Mouse (Mus musculus): ENCODE results near the gene Dleu7. TPM values are rescaled to one million over a fixed set of nuclear protein-coding genes. Genes with fewer than 3 reads are reported as not detected.

Gene Dleu7
- polyA plus RNA-seq, 1 experiment from 2014 or later, result 1.4 TPM

DNA sequence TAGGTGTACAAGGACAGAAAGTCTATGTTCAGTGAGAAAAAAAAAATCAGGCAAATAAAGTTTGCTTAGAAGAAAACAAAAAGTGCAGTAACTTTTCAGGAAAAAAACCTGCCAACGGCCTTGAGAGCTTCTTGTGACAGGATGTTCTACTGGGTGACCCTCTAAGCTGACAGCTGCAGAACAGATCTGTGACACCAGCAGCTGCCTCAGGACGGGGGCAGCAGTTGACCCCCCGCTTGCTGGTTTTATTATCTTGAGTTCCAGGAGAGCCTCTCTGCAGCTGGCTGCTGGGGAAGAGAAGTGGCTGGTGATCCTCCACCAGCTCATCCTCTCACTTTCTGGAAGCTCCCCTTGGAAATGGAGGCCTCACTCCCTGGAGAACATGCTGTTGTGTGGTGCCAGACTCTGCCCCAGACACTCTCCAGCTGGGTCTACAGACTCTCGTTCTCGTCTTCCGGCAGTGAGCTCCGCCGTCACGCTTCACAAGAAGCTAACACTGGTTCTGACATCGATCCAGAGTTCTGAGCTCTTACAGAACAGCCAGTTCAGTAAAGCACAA, 33.8 kb downstream of the Dleu7 start:
- H3K9me3 ChIP-seq (ENCODE audit: control insufficient read depth, low read length), result no peaks in the 10 kb centered on the region
- H3K4me2 ChIP-seq (ENCODE audit: low read length), result no peak overlapping the region
- ATAC-seq (replicated peaks; ENCODE audit: low FRiP score, low TSS enrichment, low read depth) (no peak), DNase-seq (ENCODE audit: low spot score) (no peak)
- H3K9ac ChIP-seq (ENCODE audit: low read length), result no peak overlapping the region
- no peaks in the 10 kb centered on the region for H3K36me3 ChIP-seq (ENCODE audit: control insufficient read depth, insufficient read depth, low read length)
- no peaks in the 10 kb centered on the region for H3K4me1 ChIP-seq (replicated peaks; ENCODE audit: control insufficient read depth, insufficient read depth, low read length)
- no peak overlapping the region for H3K4me3 ChIP-seq (ENCODE audit: low read depth, low read length)
- H3K27me3 ChIP-seq (replicated peaks; ENCODE audit: control insufficient read depth, insufficient read depth, low read length), result no peaks in the 10 kb centered on the region
- 53% methylated on average over 10 of the region's 10 CpGs for WGBS
- no peak overlapping the region for H3K27ac ChIP-seq (ENCODE audit: low read depth)

DNA sequence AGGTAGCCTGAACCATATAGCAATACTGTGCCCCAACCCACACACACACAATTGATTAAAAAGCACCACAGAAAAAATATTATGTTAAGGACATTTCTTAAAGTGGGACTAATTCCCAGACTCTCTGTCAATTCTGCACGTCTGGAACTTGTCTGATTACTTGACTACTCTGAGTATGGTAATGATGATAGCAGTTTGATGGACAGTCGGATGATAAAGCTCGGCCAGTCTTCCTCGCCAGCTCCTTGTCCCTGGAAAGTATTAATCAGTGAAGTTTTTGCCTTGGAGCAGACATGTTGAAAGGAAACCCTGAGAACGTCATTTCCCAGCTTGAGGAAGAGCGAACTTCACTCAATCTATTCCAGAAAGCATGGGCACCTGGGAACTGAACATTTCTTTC, 34.7 kb downstream of the Dleu7 start:
- WGBS, result 61% methylated on average over 6 of the region's 6 CpGs

DNA sequence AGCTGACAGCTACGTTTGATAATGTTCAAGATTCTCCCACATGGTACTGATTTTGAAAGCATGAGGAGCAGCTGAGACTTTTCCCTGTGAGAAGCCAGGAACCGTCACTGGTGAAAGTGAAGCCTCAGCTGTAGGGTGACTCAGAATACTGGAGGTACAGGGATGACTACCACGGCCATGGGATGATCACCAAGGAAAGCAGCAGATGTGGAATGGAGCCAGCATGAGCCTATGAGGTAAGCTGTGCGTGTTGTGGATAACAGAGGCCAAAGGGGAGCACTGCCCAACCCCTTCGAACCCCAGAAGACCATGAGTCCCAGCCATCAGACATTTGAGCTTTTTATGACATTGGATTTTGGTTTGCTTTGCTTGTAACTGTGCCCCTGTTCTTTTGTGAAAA, 36.8 kb downstream of the Dleu7 start:
- WGBS, result 86% methylated on average over 5 of the region's 5 CpGs
- Histone ChIP-seq H3K27me3 (replicated peaks; ENCODE audit: control insufficient read depth, insufficient read depth, low read length) (no peaks in the 10 kb centered on the region), H3K4me1 (replicated peaks; ENCODE audit: control insufficient read depth, insufficient read depth, low read length) (no peaks in the 10 kb centered on the region), H3K4me3 (ENCODE audit: low read depth, low read length) (no peak overlapping the region), H3K27ac (ENCODE audit: low read depth) (no peak overlapping the region), H3K36me3 (ENCODE audit: control insufficient read depth, insufficient read depth, low read length) (no peaks in the 10 kb centered on the region), H3K9ac (ENCODE audit: low read length) (no peak overlapping the region), H3K9me3 (ENCODE audit: control insufficient read depth, low read length) (no peaks in the 10 kb centered on the region), H3K4me2 (ENCODE audit: low read length) (no peak overlapping the region)
- DNase-seq (ENCODE audit: low spot score) (no peak), ATAC-seq (replicated peaks; ENCODE audit: low FRiP score, low TSS enrichment, low read depth) (no peak)

More for the DNA sequence above, 34.7 kb downstream of the Dleu7 start:
- H3K4me1 ChIP-seq (replicated peaks; ENCODE audit: control insufficient read depth, insufficient read depth, low read length), result no peaks in the 10 kb centered on the region
- DNase-seq (ENCODE audit: low spot score) (no peak), ATAC-seq (replicated peaks; ENCODE audit: low FRiP score, low TSS enrichment, low read depth) (no peak)
- no peak overlapping the region for H3K4me3 ChIP-seq (ENCODE audit: low read depth, low read length)
- no peaks in the 10 kb centered on the region for H3K36me3 ChIP-seq (ENCODE audit: control insufficient read depth, insufficient read depth, low read length)
- H3K27me3 ChIP-seq (replicated peaks; ENCODE audit: control insufficient read depth, insufficient read depth, low read length), result no peaks in the 10 kb centered on the region
- H3K9me3 ChIP-seq (ENCODE audit: control insufficient read depth, low read length), result no peaks in the 10 kb centered on the region
- H3K4me2 ChIP-seq (ENCODE audit: low read length), result no peak overlapping the region
- H3K9ac ChIP-seq (ENCODE audit: low read length), result no peak overlapping the region
- H3K27ac ChIP-seq (ENCODE audit: low read depth), result no peak overlapping the region

DNA sequence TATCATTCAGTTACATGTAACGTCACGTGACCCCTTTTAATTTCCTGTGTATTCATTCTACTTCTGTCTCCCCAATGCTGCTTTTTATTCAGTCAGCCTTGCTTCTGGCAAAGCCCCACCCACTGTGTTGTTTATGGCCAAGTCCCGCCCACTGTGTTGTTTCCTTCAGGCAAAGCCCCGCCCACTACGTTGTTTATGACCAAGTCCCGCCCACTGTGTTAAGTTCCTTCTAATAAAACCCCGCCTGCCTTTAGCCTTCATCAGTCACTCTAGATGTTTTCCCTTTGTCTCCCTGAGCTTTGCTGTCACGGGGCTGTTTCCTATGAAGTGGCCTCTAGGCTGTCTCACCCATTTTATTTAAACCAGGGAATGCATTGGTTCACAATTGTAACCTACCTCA, 38.5 kb downstream of the Dleu7 start:
- Histone ChIP-seq H3K36me3 (ENCODE audit: control insufficient read depth, insufficient read depth, low read length) (no peaks in the 10 kb centered on the region), H3K27me3 (replicated peaks; ENCODE audit: control insufficient read depth, insufficient read depth, low read length) (no peaks in the 10 kb centered on the region), H3K4me3 (ENCODE audit: low read depth, low read length) (no peak overlapping the region), H3K4me2 (ENCODE audit: low read length) (no peak overlapping the region), H3K9me3 (ENCODE audit: control insufficient read depth, low read length) (no peaks in the 10 kb centered on the region), H3K4me1 (replicated peaks; ENCODE audit: control insufficient read depth, insufficient read depth, low read length) (no peaks in the 10 kb centered on the region), H3K27ac (ENCODE audit: low read depth) (no peak overlapping the region), H3K9ac (ENCODE audit: low read length) (no peak overlapping the region)
- no peak for DNase-seq (ENCODE audit: low spot score)
- no peak for ATAC-seq (replicated peaks; ENCODE audit: low FRiP score, low TSS enrichment, low read depth)
- 62% methylated on average over 8 of the region's 8 CpGs for WGBS

DNA sequence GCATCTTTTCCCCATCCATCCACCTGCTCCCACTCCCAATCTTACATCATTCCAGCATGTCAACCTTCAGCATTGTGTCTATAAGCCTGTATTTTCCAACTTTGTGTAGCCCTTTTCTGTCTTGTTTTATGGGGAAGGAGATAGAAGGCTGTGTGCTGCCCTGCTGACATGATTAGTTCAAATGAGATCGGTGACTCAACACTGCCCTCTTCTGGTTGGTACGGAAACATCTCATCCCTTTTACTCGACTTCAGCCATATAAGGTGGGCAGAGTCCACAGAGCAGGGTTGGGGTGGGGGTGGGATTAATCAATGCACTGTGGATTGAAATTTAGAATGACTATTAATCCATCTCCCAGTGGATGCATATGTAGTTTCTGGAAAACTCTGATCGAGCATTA, 40.8 kb downstream of the Dleu7 start:
- WGBS, result 8% methylated on average over 4 of the region's 4 CpGs
- no peak overlapping the region for H3K27ac ChIP-seq (ENCODE audit: low read depth)
- no peak overlapping the region for H3K4me3 ChIP-seq (ENCODE audit: low read depth, low read length)
- ATAC-seq (replicated peaks; ENCODE audit: low FRiP score, low TSS enrichment, low read depth), result no peak
- no peaks in the 10 kb centered on the region for H3K27me3 ChIP-seq (replicated peaks; ENCODE audit: control insufficient read depth, insufficient read depth, low read length)
- H3K36me3 ChIP-seq (ENCODE audit: control insufficient read depth, insufficient read depth, low read length), result no peaks in the 10 kb centered on the region
- no peaks in the 10 kb centered on the region for H3K9me3 ChIP-seq (ENCODE audit: control insufficient read depth, low read length)
- no peak overlapping the region for H3K4me2 ChIP-seq (ENCODE audit: low read length)
- H3K4me1 ChIP-seq (replicated peaks; ENCODE audit: control insufficient read depth, insufficient read depth, low read length), result no peaks in the 10 kb centered on the region
- DNase-seq (ENCODE audit: low spot score), result peak; percentile 68
- H3K9ac ChIP-seq (ENCODE audit: low read length), result no peak overlapping the region

DNA sequence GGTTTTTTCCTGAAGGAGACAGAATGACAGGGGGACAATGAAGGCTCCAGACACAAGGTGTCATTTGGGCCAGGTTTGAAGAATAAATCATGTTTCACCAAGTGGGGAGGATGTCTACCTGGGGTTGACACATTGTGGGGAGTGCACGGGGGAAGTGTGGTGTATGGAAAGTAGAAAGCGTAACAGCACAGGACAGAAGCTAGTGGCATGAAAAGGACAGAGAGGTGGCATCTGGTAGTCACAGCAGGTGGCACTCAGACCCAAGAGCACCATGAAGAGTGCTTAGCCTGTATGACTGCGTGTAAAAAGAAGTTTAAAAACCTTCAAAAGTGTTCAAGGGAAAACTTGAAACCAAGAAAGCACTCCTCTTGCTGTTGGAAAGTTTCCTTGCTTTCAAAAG, 42.8 kb downstream of the Dleu7 start:
- H3K9me3 ChIP-seq (ENCODE audit: control insufficient read depth, low read length), result no peaks in the 10 kb centered on the region
- ATAC-seq (replicated peaks; ENCODE audit: low FRiP score, low TSS enrichment, low read depth) (no peak), DNase-seq (ENCODE audit: low spot score) (no peak)
- H3K9ac ChIP-seq (ENCODE audit: low read length), result no peak overlapping the region
- no peaks in the 10 kb centered on the region for H3K27me3 ChIP-seq (replicated peaks; ENCODE audit: control insufficient read depth, insufficient read depth, low read length)
- H3K27ac ChIP-seq (ENCODE audit: low read depth), result no peak overlapping the region
- WGBS, result 86% methylated on average over 3 of the region's 3 CpGs
- H3K4me1 ChIP-seq (replicated peaks; ENCODE audit: control insufficient read depth, insufficient read depth, low read length), result no peaks in the 10 kb centered on the region
- H3K4me2 ChIP-seq (ENCODE audit: low read length), result no peak overlapping the region
- no peaks in the 10 kb centered on the region for H3K36me3 ChIP-seq (ENCODE audit: control insufficient read depth, insufficient read depth, low read length)
- no peak overlapping the region for H3K4me3 ChIP-seq (ENCODE audit: low read depth, low read length)

DNA sequence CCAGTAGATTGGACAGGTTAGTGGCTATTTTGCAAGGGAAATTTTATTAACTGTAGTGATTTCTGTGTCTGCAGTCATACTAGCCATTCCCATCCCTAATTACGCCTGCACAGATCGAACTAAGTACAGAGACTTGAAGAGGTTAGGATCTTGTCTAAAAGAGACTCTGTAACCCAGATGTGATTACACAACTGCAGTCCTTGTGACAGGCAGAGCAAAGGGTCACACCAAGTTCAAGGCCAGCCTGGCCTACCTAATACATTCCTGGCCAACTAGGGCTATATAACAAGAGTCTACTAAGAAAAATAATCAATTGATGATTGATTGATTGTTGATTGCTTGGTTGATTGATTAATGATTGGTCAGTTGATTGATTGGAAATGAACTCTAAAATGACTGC, 43.6 kb downstream of the Dleu7 start:
- WGBS, result 81% methylated on average over 2 of the region's 2 CpGs
- no peaks in the 10 kb centered on the region for H3K9me3 ChIP-seq (ENCODE audit: control insufficient read depth, low read length)
- no peak overlapping the region for H3K9ac ChIP-seq (ENCODE audit: low read length)
- no peaks in the 10 kb centered on the region for H3K4me1 ChIP-seq (replicated peaks; ENCODE audit: control insufficient read depth, insufficient read depth, low read length)
- H3K27ac ChIP-seq (ENCODE audit: low read depth), result no peak overlapping the region
- no peaks in the 10 kb centered on the region for H3K27me3 ChIP-seq (replicated peaks; ENCODE audit: control insufficient read depth, insufficient read depth, low read length)
- DNase-seq (ENCODE audit: low spot score) (no peak), ATAC-seq (replicated peaks; ENCODE audit: low FRiP score, low TSS enrichment, low read depth) (no peak)
- H3K36me3 ChIP-seq (ENCODE audit: control insufficient read depth, insufficient read depth, low read length), result no peaks in the 10 kb centered on the region
- H3K4me2 ChIP-seq (ENCODE audit: low read length), result no peak overlapping the region
- H3K4me3 ChIP-seq (ENCODE audit: low read depth, low read length), result no peak overlapping the region

DNA sequence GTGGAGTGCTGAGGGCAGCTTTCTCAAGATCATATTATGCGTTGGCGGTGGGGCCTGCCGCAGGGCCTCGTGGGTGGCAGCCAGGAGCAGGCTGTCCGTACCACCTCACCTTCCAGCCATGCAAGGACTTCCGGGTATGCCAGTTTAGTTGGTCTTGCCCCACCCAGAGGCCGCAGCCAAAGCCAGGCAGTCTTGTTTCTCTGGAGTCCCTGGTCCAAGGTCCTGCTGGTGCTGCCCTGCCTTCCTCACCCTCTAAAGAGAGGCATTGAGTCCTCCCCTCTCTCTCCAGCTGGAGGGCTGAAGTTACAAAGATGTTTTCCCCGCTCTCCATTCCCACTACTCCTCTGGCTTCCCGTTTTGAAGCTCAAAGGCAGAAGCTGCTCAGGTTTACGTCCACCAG, 44.1 kb downstream of the Dleu7 start:
- 77% methylated on average over 10 of the region's 10 CpGs for WGBS
- no peak overlapping the region for H3K4me2 ChIP-seq (ENCODE audit: low read length)
- no peaks in the 10 kb centered on the region for H3K36me3 ChIP-seq (ENCODE audit: control insufficient read depth, insufficient read depth, low read length)
- no peak overlapping the region for H3K27ac ChIP-seq (ENCODE audit: low read depth)
- H3K27me3 ChIP-seq (replicated peaks; ENCODE audit: control insufficient read depth, insufficient read depth, low read length), result no peaks in the 10 kb centered on the region
- no peak for ATAC-seq (replicated peaks; ENCODE audit: low FRiP score, low TSS enrichment, low read depth)
- H3K9me3 ChIP-seq (ENCODE audit: control insufficient read depth, low read length), result no peaks in the 10 kb centered on the region
- no peak overlapping the region for H3K9ac ChIP-seq (ENCODE audit: low read length)
- no peak for DNase-seq (ENCODE audit: low spot score)
- no peak overlapping the region for H3K4me3 ChIP-seq (ENCODE audit: low read depth, low read length)
- no peaks in the 10 kb centered on the region for H3K4me1 ChIP-seq (replicated peaks; ENCODE audit: control insufficient read depth, insufficient read depth, low read length)

DNA sequence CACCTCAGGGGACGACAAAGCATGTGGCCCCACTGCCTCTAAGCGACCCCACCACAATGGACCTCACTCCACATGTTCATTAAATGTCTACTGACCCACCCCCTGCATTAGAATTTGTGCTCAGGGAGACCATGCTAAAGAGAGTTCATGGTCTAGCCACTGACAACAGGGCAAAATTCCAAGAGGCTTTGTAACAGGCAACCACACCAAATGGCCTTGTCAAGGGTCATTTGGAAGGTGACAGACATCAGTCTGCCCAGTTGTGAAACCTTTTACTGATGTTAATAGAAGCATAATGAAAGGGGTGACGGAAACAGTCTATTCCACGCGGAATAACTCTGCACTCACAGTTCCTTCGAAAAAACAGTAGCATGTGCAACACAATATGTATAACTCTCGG, 44.5 kb downstream of the Dleu7 start:
- H3K27ac ChIP-seq (ENCODE audit: low read depth), result no peak overlapping the region
- DNase-seq (ENCODE audit: low spot score), result no peak

More for the DNA sequence above, 44.5 kb downstream of the Dleu7 start:
- ATAC-seq (replicated peaks; ENCODE audit: low FRiP score, low TSS enrichment, low read depth), result no peak
- no peaks in the 10 kb centered on the region for H3K4me1 ChIP-seq (replicated peaks; ENCODE audit: control insufficient read depth, insufficient read depth, low read length)
- no peaks in the 10 kb centered on the region for H3K9me3 ChIP-seq (ENCODE audit: control insufficient read depth, low read length)
- no peak overlapping the region for H3K4me3 ChIP-seq (ENCODE audit: low read depth, low read length)
- no peak overlapping the region for H3K9ac ChIP-seq (ENCODE audit: low read length)
- no peaks in the 10 kb centered on the region for H3K27me3 ChIP-seq (replicated peaks; ENCODE audit: control insufficient read depth, insufficient read depth, low read length)
- no peak overlapping the region for H3K4me2 ChIP-seq (ENCODE audit: low read length)
- 88% methylated on average over 7 of the region's 7 CpGs for WGBS
- no peaks in the 10 kb centered on the region for H3K36me3 ChIP-seq (ENCODE audit: control insufficient read depth, insufficient read depth, low read length)

Data from intestine, embryonic 14.5 days (tissue).